Comparison of ENCODE assay signal across 27 mouse cellular contexts in genomic region chr13:11738211-11738610, GRCm38 (mm10).
DNase-seq lines count a peak whose midpoint lies in the region; ATAC-seq and TF ChIP-seq lines count a peak whose summit lies in the region.
"Had no signal": no experiment of that assay in that cellular context is flagged by ENCODE, and none has a peak within 500 bp of the region (broad histone marks: within the 10 kb centered on the region; RNA-seq: fewer than 3 reads in every experiment).

No protein-coding gene starts in this region.

- no peak for ATAC-seq in midbrain, postnatal 0 days (ENCODE audit: low FRiP score)
- ATAC-seq: inflammation-experienced regulatory T-cells, adult 6 months had no signal

- H3K4me3 ChIP-seq in heart, embryonic 10.5 days = no peak overlapping the region
- H3K4me3 ChIP-seq in midbrain, postnatal 0 days (ENCODE audit: low read depth, low read length) = no peak overlapping the region
- H3K4me3 ChIP-seq: forebrain, embryonic 10.5 days; gastrocnemius, adult 2 months; limb, embryonic 13.5 days; midbrain, embryonic 10.5 days; neural tube, embryonic 15.5 days; stomach, embryonic 15.5 days had no signal

- intact Hi-C loops in heart, postnatal 10 days (cut with DNase I) = no loop called here

- H3K27me3 ChIP-seq in heart, embryonic 10.5 days (ENCODE audit: insufficient read depth, poor library complexity, severe bottlenecking) = no peaks in the 10 kb centered on the region
- no peaks in the 10 kb centered on the region for H3K27me3 ChIP-seq in midbrain, postnatal 0 days (ENCODE audit: insufficient read depth, low read length)
- H3K27me3 ChIP-seq: limb, embryonic 13.5 days; neural tube, embryonic 15.5 days; stomach, embryonic 15.5 days had no signal

- peaks cover 83% of the 10 kb centered on the region for H3K36me3 ChIP-seq in heart, embryonic 10.5 days
- H3K36me3 ChIP-seq in midbrain, postnatal 0 days (ENCODE audit: insufficient read depth, low read length) = peaks cover 19% of the 10 kb centered on the region; the same call in 1 of the 2 replicates
- H3K36me3 ChIP-seq: forebrain, embryonic 10.5 days; limb, embryonic 13.5 days; midbrain, embryonic 10.5 days; stomach, embryonic 15.5 days had no signal

- H3K4me2 ChIP-seq in midbrain, postnatal 0 days (ENCODE audit: low read depth, low read length, poor library complexity, severe bottlenecking) = no peak overlapping the region
- H3K4me2 ChIP-seq: hindbrain, embryonic 14.5 days; limb, embryonic 13.5 days; neural tube, embryonic 15.5 days; stomach, embryonic 15.5 days had no signal

- H3K9me3 ChIP-seq in heart, embryonic 10.5 days = no peaks in the 10 kb centered on the region
- H3K9me3 ChIP-seq in midbrain, postnatal 0 days (ENCODE audit: low read length) = no peaks in the 10 kb centered on the region
- H3K9me3 ChIP-seq: forebrain, embryonic 10.5 days; limb, embryonic 13.5 days; midbrain, embryonic 10.5 days; neural tube, embryonic 15.5 days; stomach, embryonic 15.5 days had no signal

- H3K9ac ChIP-seq in midbrain, postnatal 0 days (replicated peaks; ENCODE audit: low read length, poor library complexity, severe bottlenecking) = no peak overlapping the region
- H3K9ac ChIP-seq: hindbrain, embryonic 14.5 days; limb, embryonic 13.5 days; liver, embryonic 14.5 days; neural tube, embryonic 15.5 days; stomach, embryonic 15.5 days had no signal

- no peak for TF ChIP-seq CTCF in midbrain, postnatal 0 days (IDR thresholded peaks at IDR 0.05)

- H3K4me1 ChIP-seq in heart, embryonic 10.5 days = no peaks in the 10 kb centered on the region
- no peaks in the 10 kb centered on the region for H3K4me1 ChIP-seq in midbrain, postnatal 0 days (ENCODE audit: insufficient read depth, low read length)
- H3K4me1 ChIP-seq: forebrain, embryonic 10.5 days; limb, embryonic 13.5 days; midbrain, embryonic 10.5 days; neural tube, embryonic 15.5 days; stomach, embryonic 15.5 days had no signal

- DNase-seq in heart, adult 18-20 months = peak; percentile 45 to 50
- no peak for DNase-seq in heart, embryonic 10.5 days (ENCODE audit: low spot score)
- peak; percentile 22 for DNase-seq in ovary, postnatal 36 days (ENCODE audit: low spot score)
- DNase-seq in ovary, adult 18-20 months (ENCODE audit: low spot score) = no peak
- peak; percentile 11 for DNase-seq in ZHBTc4 (ENCODE audit: low read depth, low spot score)
- DNase-seq in heart, postnatal 10 days = peak; percentile 40 to 54
- DNase-seq in midbrain, postnatal 0 days (ENCODE audit: low spot score) = no peak
- DNase-seq in embryo, embryonic 10.5 days (ENCODE audit: low spot score) = no peak
- DNase-seq: adrenal gland, postnatal 14 days; B cell, adult 2 months; cerebellum, adult 11 months; cerebellum, adult 9-11 months; gastrocnemius, adult 2 months; kidney, adult 2 months; layer of hippocampus, adult 9-11 months; lung, postnatal 4 days; right cerebral cortex, postnatal 4 days; thymus, adult 2 months had no signal

- H3K27ac ChIP-seq in heart, embryonic 10.5 days = no peak overlapping the region
- H3K27ac ChIP-seq in midbrain, postnatal 0 days (ENCODE audit: low read depth, low read length) = no peak overlapping the region
- H3K27ac ChIP-seq: forebrain, embryonic 10.5 days; gastrocnemius, adult 2 months; hindbrain, embryonic 14.5 days; kidney, postnatal 0 days; limb, embryonic 13.5 days; liver, embryonic 14.5 days; midbrain, embryonic 10.5 days; neural tube, embryonic 15.5 days; stomach, embryonic 15.5 days had no signal

- WGBS in heart, embryonic 10.5 days = 80% methylated on average over 12 of the region's 12 CpGs
- 91% methylated on average over 12 of the region's 12 CpGs for WGBS in midbrain, postnatal 0 days

Comparison
In these comparisons a context has a peak if more than half of its experiments do, and no peak if none do; other contexts are left out.
1. DNase-seq: peak in heart, adult 18-20 months (2 of 2), ovary, postnatal 36 days (single experiment), ZHBTc4 (single experiment) and heart, postnatal 10 days (2 of 2); none in heart, embryonic 10.5 days (single experiment), ovary, adult 18-20 months (single experiment), midbrain, postnatal 0 days (single experiment) and embryo, embryonic 10.5 days (single experiment).